Mouse (Mus musculus): ENCODE results near the gene Lig3. TPM values are rescaled to one million over a fixed set of nuclear protein-coding genes. Genes with fewer than 3 reads are reported as not detected.

Gene Lig3
- 29.8 and 53.0 TPM in 2 replicates for polyA plus RNA-seq (2012; ENCODE audit: insufficient read depth, low replicate concordance)

DNA sequence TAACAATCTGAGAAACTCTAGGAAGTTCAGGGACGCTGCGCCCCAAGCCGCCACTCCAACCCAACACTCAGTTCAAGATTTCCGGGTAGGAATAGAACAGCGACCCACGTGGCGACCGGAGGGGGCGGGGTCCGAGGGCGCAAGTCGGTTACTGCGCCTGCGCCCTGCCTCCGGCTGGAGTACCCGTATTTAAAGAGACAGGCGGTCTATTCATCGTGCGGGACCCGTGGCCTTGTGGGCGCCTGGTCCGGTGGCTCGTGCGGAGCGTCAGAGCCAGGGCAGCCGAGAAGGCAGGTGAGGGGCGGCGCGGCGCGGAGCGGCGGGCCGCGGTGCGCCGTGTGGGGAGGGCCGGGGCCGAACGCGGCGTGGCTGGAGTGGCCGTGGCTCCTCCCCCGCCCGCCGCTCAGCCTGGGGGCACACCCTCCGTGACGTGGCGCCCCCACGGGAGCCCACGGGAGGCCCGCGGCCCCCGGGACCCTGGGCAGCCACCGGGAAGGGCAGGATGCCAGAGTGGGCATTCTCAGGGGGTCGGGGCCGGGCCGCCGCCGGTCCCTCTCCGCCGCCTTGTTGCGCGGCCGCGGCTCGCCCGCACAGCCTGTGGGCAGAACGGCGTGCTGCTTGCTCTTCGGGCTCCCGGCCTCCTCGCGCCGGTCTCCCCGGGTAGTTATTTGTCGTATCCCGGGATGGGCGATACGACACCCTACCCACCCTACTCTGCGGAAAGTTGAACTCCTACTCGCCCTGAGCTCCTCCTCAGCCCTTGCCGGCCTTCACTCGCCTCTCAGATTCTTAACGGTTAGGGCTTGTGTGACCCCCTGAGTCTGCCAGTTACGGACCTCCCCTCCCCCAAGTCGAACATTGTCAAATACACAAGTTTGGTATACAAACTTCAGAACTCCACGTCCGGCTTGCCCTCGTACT, at the start of gene Lig3:
TSS of gene Lig3 (plus strand) at position 126 of the 921 bp plus-strand sequence.
- H3K27me3 ChIP-seq (replicated peaks), result no peaks in the 10 kb centered on the region
- peak within 1 kb of the TSS; percentile 93 for H3K4me3 ChIP-seq (replicated peaks)
- H3K36me3 ChIP-seq (replicated peaks; ENCODE audit: low read length), result peaks cover 48% of the 10 kb centered on the region
- H3K4me1 ChIP-seq, result peaks cover 51% of the 10 kb centered on the region
- H3K9me3 ChIP-seq, result no peaks in the 10 kb centered on the region
- no peak for TF ChIP-seq GATA1 (IDR thresholded peaks at IDR 0.05; ENCODE audit: borderline replicate concordance, low read length)
- no peak for TF ChIP-seq FLI1 (IDR thresholded peaks at IDR 0.05; ENCODE audit: low read length)

DNA sequence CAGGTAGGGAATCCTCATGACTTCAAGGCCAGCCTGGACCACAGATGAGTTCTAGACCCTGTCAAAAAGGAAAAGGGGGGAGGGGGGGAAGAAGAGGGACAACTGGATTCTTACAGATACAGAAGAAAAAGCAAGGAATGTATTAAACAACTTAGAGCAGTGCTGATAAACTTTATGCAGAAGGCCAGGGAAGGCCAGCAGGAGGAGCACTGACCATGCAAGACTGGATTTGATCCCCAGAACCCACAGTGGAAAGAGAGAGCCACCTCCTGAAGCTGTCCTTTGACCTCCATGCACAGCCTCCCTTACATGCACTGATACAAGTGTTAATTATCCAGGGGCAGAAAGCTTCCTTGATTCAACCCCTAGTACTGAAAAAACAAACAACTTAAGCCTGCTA, 46.7 kb upstream of the Lig3 start:
- no peaks in the 10 kb centered on the region for H3K9me3 ChIP-seq
- no peaks in the 10 kb centered on the region for H3K36me3 ChIP-seq (replicated peaks; ENCODE audit: low read length)
- peaks cover 6% of the 10 kb centered on the region for H3K27me3 ChIP-seq (replicated peaks)
- H3K4me3 ChIP-seq (replicated peaks), result no peak overlapping the region
- H3K4me1 ChIP-seq, result no peaks in the 10 kb centered on the region
- TF ChIP-seq GATA1 (IDR thresholded peaks at IDR 0.05; ENCODE audit: borderline replicate concordance, low read length) (no peak), FLI1 (IDR thresholded peaks at IDR 0.05; ENCODE audit: low read length) (no peak)

DNA sequence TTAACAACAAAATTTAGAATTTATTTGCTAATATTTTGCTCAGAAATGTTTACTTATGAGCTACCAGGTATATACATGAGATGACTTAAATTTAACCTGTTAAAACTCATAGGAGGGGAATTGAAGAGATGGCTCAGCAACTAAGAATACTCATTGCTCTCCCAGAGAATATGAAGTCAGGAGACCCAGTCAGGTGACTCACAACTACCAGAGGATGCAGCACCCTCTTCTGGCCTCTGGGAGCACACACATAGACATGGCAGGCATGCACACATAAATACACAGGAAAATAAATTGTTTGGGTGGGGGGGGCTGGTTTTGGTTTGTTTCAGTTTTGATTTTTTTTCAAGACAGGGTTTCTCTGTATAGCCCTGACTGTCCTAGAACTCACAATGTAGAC, 41.9 kb upstream of the Lig3 start:
- Histone ChIP-seq H3K9me3 (peaks cover 11% of the 10 kb centered on the region), H3K27me3 (replicated peaks) (peaks cover 7% of the 10 kb centered on the region), H3K36me3 (replicated peaks; ENCODE audit: low read length) (no peaks in the 10 kb centered on the region), H3K4me3 (replicated peaks) (no peak overlapping the region), H3K4me1 (no peaks in the 10 kb centered on the region)
- no peak for TF ChIP-seq GATA1 (IDR thresholded peaks at IDR 0.05; ENCODE audit: borderline replicate concordance, low read length)
- no peak for TF ChIP-seq FLI1 (IDR thresholded peaks at IDR 0.05; ENCODE audit: low read length)

DNA sequence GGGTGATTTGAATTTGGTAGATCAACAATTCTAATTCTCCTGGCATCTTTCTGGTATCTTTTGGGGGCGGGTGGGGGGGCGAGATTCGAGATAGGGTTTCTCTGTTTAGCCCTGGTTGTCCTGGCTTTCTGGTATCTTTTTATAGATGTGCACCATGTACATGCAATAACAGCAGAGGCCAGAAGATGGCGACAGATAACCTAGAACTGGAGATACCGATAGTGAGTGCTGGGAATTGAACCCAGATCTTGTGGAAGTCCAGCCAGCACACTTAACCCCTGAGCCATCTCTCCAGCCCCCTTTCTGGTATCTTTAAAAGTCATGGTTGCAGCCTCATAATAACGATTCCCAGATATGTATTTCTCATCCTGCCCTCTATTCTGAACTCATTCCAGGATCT, 34.8 kb upstream of the Lig3 start:
- H3K4me3 ChIP-seq (replicated peaks), result peak overlapping the region; percentile 90
- peaks cover 6% of the 10 kb centered on the region for H3K27me3 ChIP-seq (replicated peaks)
- H3K36me3 ChIP-seq (replicated peaks; ENCODE audit: low read length), result peaks cover 2% of the 10 kb centered on the region
- peaks cover 27% of the 10 kb centered on the region for H3K4me1 ChIP-seq
- H3K9me3 ChIP-seq, result peaks cover 11% of the 10 kb centered on the region
- no peak for TF ChIP-seq FLI1 (IDR thresholded peaks at IDR 0.05; ENCODE audit: low read length)
- no peak for TF ChIP-seq GATA1 (IDR thresholded peaks at IDR 0.05; ENCODE audit: borderline replicate concordance, low read length)

DNA sequence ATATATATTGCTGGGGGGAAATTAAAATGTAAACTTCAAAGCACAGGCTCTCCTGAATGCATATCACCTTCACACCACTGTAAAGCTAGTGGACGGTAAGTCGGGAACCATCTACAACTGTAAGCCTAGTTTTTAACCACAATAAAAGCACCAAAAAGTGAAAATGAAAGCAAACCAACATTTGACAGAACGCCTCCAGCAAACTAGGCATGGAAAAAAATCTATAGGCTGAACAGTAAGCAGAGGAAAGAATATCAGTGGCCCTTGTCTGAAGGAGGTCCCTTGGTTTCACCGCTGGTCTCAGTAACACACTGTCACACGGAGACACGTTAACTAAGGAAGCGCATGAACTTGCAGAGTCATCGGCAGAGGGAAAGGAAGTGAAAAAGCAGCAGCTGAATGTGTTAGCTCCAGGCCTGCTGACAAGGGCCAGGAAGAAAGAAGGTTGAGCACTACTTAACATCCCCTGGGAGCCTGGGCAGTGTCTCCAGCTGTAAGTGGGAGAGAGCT, 34.0 kb upstream of the Lig3 start:
- H3K9me3 ChIP-seq, result peaks cover 8% of the 10 kb centered on the region
- no peak for TF ChIP-seq GATA1 (IDR thresholded peaks at IDR 0.05; ENCODE audit: borderline replicate concordance, low read length)
- TF ChIP-seq FLI1 (IDR thresholded peaks at IDR 0.05; ENCODE audit: low read length), result no peak
- H3K4me3 ChIP-seq (replicated peaks), result peak overlapping the region; percentile 90
- H3K36me3 ChIP-seq (replicated peaks; ENCODE audit: low read length), result peaks cover 2% of the 10 kb centered on the region
- peaks cover 6% of the 10 kb centered on the region for H3K27me3 ChIP-seq (replicated peaks)
- peaks cover 27% of the 10 kb centered on the region for H3K4me1 ChIP-seq

DNA sequence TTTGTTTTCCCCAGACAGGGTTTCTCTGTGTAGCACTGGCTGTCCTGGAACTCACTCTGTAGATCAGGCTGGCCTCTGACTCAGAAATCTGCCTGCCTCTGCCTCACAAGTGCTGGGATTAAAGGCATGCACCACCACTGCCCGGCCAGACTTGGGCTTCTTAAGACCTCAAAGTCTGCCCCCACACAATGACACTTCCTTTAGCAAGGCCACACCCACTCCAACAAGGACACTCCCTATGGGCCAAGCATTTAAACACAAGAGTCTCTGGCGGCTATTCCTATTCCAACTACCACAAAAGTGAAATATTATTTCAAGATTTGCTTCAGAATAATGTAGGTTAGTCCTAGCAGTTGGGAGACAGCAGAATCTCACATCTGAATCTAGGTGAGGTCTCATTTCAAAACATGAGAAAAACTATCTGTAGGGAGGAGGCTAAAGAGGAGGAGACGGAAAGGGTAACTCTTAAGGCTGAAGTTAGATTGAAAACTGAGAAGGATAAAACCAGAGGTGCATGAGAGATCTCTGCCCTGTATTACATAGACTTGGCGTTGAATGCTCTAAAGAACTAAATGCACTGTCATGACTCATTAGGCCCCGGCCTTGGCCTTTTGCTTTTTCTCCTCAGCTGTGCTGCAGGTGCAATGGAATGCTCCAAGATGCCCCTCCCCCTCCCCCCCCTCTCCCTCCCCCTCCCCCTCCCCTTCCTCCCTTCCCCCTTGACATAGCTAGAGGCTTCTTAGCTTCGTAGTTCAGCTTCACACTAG, 28.4 kb upstream of the Lig3 start:
- TF ChIP-seq GATA1 (IDR thresholded peaks at IDR 0.05; ENCODE audit: borderline replicate concordance, low read length), result no peak
- TF ChIP-seq FLI1 (IDR thresholded peaks at IDR 0.05; ENCODE audit: low read length), result no peak
- Histone ChIP-seq H3K4me1 (peaks cover 21% of the 10 kb centered on the region; the same call in 1 of the 2 replicates), H3K9me3 (no peaks in the 10 kb centered on the region), H3K36me3 (replicated peaks; ENCODE audit: low read length) (peaks cover 2% of the 10 kb centered on the region), H3K27me3 (replicated peaks) (no peaks in the 10 kb centered on the region), H3K4me3 (replicated peaks) (no peak overlapping the region)

DNA sequence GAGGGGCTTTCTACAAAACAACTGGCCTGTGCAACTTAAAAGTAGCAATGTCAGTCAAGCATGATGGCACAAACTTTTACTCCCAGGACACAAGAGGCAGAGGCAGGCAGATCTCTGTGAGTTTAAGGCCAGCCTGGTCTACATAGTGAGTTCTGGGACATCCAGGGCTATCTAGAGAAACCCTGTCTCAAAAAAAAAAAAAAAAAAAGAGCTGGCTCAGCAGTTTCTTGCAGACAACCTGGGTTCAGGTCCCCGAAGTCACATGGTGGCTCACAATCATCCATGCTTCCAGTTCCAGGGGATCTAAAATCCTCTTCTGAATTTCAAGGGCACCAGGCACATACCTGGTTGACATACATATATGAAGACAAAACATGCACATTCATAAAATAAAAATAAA, 25.0 kb upstream of the Lig3 start:
- no peaks in the 10 kb centered on the region for H3K27me3 ChIP-seq (replicated peaks)
- peaks cover 24% of the 10 kb centered on the region for H3K4me1 ChIP-seq
- no peak overlapping the region for H3K4me3 ChIP-seq (replicated peaks)
- H3K9me3 ChIP-seq, result no peaks in the 10 kb centered on the region
- TF ChIP-seq GATA1 (IDR thresholded peaks at IDR 0.05; ENCODE audit: borderline replicate concordance, low read length) (no peak), FLI1 (IDR thresholded peaks at IDR 0.05; ENCODE audit: low read length) (no peak)
- H3K36me3 ChIP-seq (replicated peaks; ENCODE audit: low read length), result no peaks in the 10 kb centered on the region

DNA sequence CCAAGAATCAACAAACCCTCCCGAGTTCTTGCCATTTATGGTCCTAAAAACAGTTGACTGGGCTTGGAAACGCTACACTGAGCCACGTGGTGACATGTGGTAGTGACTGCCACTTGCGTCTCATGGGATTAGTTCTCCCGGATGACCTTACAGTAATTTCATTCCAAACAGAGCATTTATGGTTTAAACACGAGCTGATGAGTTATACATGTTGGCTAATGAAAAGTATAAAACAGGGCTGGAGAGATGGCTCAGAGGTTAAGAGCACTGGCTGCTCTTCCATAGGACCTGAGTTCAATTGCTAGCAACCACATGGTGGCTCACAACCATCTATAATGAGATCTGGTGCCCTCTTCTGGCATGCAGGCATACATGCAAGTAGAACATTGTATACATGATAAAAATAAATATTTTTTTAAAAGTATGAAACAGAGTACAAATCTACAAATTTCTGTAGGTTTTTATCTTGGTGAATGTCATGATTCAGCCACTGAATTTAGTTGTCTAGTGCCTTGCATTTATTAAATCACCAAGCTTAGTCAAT, 18.6 kb upstream of the Lig3 start:
- TF ChIP-seq FLI1 (IDR thresholded peaks at IDR 0.05; ENCODE audit: low read length) (no peak), GATA1 (IDR thresholded peaks at IDR 0.05; ENCODE audit: borderline replicate concordance, low read length) (no peak)
- peaks cover 7% of the 10 kb centered on the region; the same call in 1 of the 2 replicates for H3K9me3 ChIP-seq
- H3K4me1 ChIP-seq, result peaks cover 34% of the 10 kb centered on the region
- no peak overlapping the region for H3K4me3 ChIP-seq (replicated peaks)
- peaks cover 18% of the 10 kb centered on the region for H3K36me3 ChIP-seq (replicated peaks; ENCODE audit: low read length)
- H3K27me3 ChIP-seq (replicated peaks), result no peaks in the 10 kb centered on the region

DNA sequence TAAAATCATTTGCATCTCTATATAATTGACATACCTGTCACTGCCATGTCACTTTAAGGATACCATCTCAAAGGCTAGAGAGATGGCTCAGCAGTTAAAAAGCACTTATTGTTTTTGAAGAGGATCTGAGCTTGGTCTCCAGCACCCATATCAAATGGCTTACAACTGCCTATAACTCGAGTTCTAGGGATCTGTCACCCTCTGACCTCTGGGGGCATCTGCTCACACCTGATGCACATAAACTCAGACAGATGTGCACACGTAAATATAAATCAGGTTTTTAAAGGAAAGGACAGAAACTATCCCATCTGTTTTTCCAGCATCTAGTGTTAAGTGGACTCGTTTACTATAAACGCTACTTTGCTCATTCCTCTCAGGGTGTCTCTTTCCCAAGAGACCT, 17.6 kb upstream of the Lig3 start:
- Histone ChIP-seq H3K27me3 (replicated peaks) (no peaks in the 10 kb centered on the region), H3K9me3 (peaks cover 7% of the 10 kb centered on the region; the same call in 1 of the 2 replicates), H3K4me3 (replicated peaks) (peak overlapping the region; percentile 98), H3K36me3 (replicated peaks; ENCODE audit: low read length) (peaks cover 22% of the 10 kb centered on the region), H3K4me1 (peaks cover 34% of the 10 kb centered on the region)
- TF ChIP-seq FLI1 (IDR thresholded peaks at IDR 0.05; ENCODE audit: low read length) (no peak), GATA1 (IDR thresholded peaks at IDR 0.05; ENCODE audit: borderline replicate concordance, low read length) (no peak)

All from megakaryocyte, embryonic 14.5 days (primary cell).